In genomic region chr13:93771588-93772278, GRCm38 (mm10) we compare ENCODE assay signal across 8 mouse cellular contexts. TPM values are rescaled to one million over a fixed set of nuclear protein-coding genes. Genes with fewer than 3 reads are reported as not detected.
A peak's percentile ranks its signal among the peaks of the same experiment; 100 is the strongest.
DNase-seq lines count a peak whose midpoint lies in the region; ATAC-seq and TF ChIP-seq lines count a peak whose summit lies in the region.

Gene Arsb (plus strand): TSS chr13:93771630.

- peaks cover 4% of the 10 kb centered on the region; the same call in 1 of the 2 replicates for H3K27me3 ChIP-seq in heart, embryonic 13.5 days (replicated peaks)
- no peaks in the 10 kb centered on the region for H3K27me3 ChIP-seq in kidney, postnatal 0 days (ENCODE audit: insufficient read depth, low read length)
- H3K27me3 ChIP-seq in liver, embryonic 12.5 days (replicated peaks): peaks cover 37% of the 10 kb centered on the region
- H3K27me3 ChIP-seq in splenic B cell, adult 2 months (ENCODE audit: control insufficient read depth, insufficient read depth, low read length, poor library complexity, severe bottlenecking): no peaks in the 10 kb centered on the region

- 0 out of 2 replicates have a peak, but pooled peaks cover 3% of the 10 kb centered on the region for H3K4me1 ChIP-seq in brown adipose tissue, adult 24 weeks (ENCODE audit: control insufficient read depth, insufficient read depth, insufficient read length, low read length)
- H3K4me1 ChIP-seq in heart, embryonic 13.5 days: peaks cover 17% of the 10 kb centered on the region
- peaks cover 12% of the 10 kb centered on the region for H3K4me1 ChIP-seq in kidney, postnatal 0 days (replicated peaks; ENCODE audit: insufficient read depth, low read length)
- H3K4me1 ChIP-seq in liver, embryonic 12.5 days: peaks cover 17% of the 10 kb centered on the region

- peak; percentile 70 for TF ChIP-seq CTCF in kidney, postnatal 0 days (IDR thresholded peaks at IDR 0.05; ENCODE audit: low read depth)

- no peaks in the 10 kb centered on the region for H3K9me3 ChIP-seq in heart, embryonic 13.5 days
- H3K9me3 ChIP-seq in kidney, postnatal 0 days (replicated peaks; ENCODE audit: low read length): no peaks in the 10 kb centered on the region
- no peaks in the 10 kb centered on the region for H3K9me3 ChIP-seq in liver, embryonic 12.5 days (replicated peaks)

- WGBS in heart, embryonic 13.5 days: under 1% methylated on average over 66 of the region's 66 CpGs
- under 1% methylated on average over 66 of the region's 66 CpGs for WGBS in kidney, postnatal 0 days
- WGBS in liver, embryonic 12.5 days (ENCODE audit: insufficient replicate concordance): 2% methylated on average over 66 of the region's 66 CpGs

- peak within 1 kb of the TSS; percentile 86 for H3K4me3 ChIP-seq in brown adipose tissue, adult 24 weeks (ENCODE audit: insufficient read depth, low read depth, low read length)
- H3K4me3 ChIP-seq in heart, embryonic 13.5 days: peak within 1 kb of the TSS; percentile 69
- H3K4me3 ChIP-seq in kidney, postnatal 0 days (replicated peaks; ENCODE audit: low read depth, low read length): peak within 1 kb of the TSS; percentile 50
- peak within 1 kb of the TSS; percentile 64 for H3K4me3 ChIP-seq in liver, embryonic 12.5 days

- ATAC-seq in heart, embryonic 13.5 days (ENCODE audit: extremely low read depth, insufficient number of reproducible peaks, low FRiP score, low TSS enrichment): peak; percentile 81
- ATAC-seq in kidney, postnatal 0 days (replicated peaks; ENCODE audit: low FRiP score, low read depth): peak; percentile 94
- ATAC-seq in liver, embryonic 12.5 days: peak; percentile 86

- DNase-seq in CD4-positive, CD25-positive, alpha-beta regulatory T cell, adult 2 months (ENCODE audit: low read depth, low spot score): peak; percentile 88
- DNase-seq in fibroblast of lung, adult 2 months (ENCODE audit: low read depth): peak; percentile 60
- peak; percentile 92 for DNase-seq in kidney, postnatal 0 days (ENCODE audit: low spot score)
- DNase-seq in naive thymus-derived CD4-positive, alpha-beta T cell, adult 2 months (ENCODE audit: low read depth): peak; percentile 85
- DNase-seq in splenic B cell, adult 2 months (ENCODE audit: low read depth, low spot score): peak; percentile 86

- H3K36me3 ChIP-seq in heart, embryonic 13.5 days: no peaks in the 10 kb centered on the region
- no peaks in the 10 kb centered on the region for H3K36me3 ChIP-seq in kidney, postnatal 0 days (ENCODE audit: insufficient read depth, low read length)
- no peaks in the 10 kb centered on the region for H3K36me3 ChIP-seq in liver, embryonic 12.5 days
- no peaks in the 10 kb centered on the region for H3K36me3 ChIP-seq in splenic B cell, adult 2 months (ENCODE audit: control insufficient read depth, insufficient read depth, low read length, poor library complexity, severe bottlenecking)

- peak within 1 kb of the TSS; percentile 85 for H3K9ac ChIP-seq in heart, embryonic 13.5 days
- H3K9ac ChIP-seq in kidney, postnatal 0 days (ENCODE audit: low read depth, low read length): peak within 1 kb of the TSS; percentile 78
- H3K9ac ChIP-seq in liver, embryonic 12.5 days: peak within 1 kb of the TSS; percentile 68

- peak within 1 kb of the TSS; percentile 93 for H3K27ac ChIP-seq in brown adipose tissue, adult 24 weeks (replicated peaks; ENCODE audit: low read depth, low read length)
- peak within 1 kb of the TSS; percentile 80 for H3K27ac ChIP-seq in heart, embryonic 13.5 days (replicated peaks)
- H3K27ac ChIP-seq in kidney, postnatal 0 days: peak within 1 kb of the TSS; percentile 67
- H3K27ac ChIP-seq in liver, embryonic 12.5 days: peak within 1 kb of the TSS; percentile 50

- H3K4me2 ChIP-seq in heart, embryonic 13.5 days: peak within 1 kb of the TSS; percentile 97
- peak within 1 kb of the TSS; percentile 80 for H3K4me2 ChIP-seq in kidney, postnatal 0 days (ENCODE audit: low read length)
- H3K4me2 ChIP-seq in liver, embryonic 12.5 days: peak within 1 kb of the TSS; percentile 89

RNA-seq across cellular contexts. Expression of gene Arsb, which starts in this region (rescaled TPM):
- polyA plus RNA-seq in brown adipose tissue, adult 24 weeks (2012; ENCODE audit: insufficient read depth, insufficient read length, missing spikeins): 21.6 and 35.6 TPM in 2 replicates
- 6.9 and 9.0 TPM in 2 replicates for polyA plus RNA-seq in heart, embryonic 13.5 days (2015; fragmentation: Nextera tagmentation; extraction: Ambion mirVana)
- 11.4 and 11.9 TPM in 2 replicates for polyA plus RNA-seq in kidney, postnatal 0 days (2015; fragmentation: Nextera tagmentation; extraction: Ambion mirVana)
- 2.8 and 3.5 TPM in 2 replicates for polyA plus RNA-seq in liver, embryonic 12.5 days (2016; fragmentation: Nextera tagmentation; extraction: Ambion mirVana)

Comparison
In these comparisons a context has a peak if more than half of its experiments do, and no peak if none do; other contexts are left out.
1. Peak in every context shown above with its lines: DNase-seq, ATAC-seq, H3K4me3 ChIP-seq and H3K27ac ChIP-seq.